Mouse (Mus musculus) myocyte (in vitro differentiated cells): ENCODE data around the gene Cklf. TPM values are rescaled to one million over a fixed set of nuclear protein-coding genes. Genes with fewer than 3 reads are reported as not detected.
"Not testable (repeated sequence)": the region's sequence is repeated elsewhere in the genome, so short reads cannot be mapped to it uniquely, and the experiment has no call there.

Experiments
- H3K27me3 ChIP-seq: one replicate; pipeline ENCODE4 v1.6.1; 2011; ENCODE audit not compliant: control insufficient read depth, insufficient read depth, insufficient read length
- H3K36me3 ChIP-seq: one replicate; pipeline ENCODE4 v1.6.1; 2011; ENCODE audit not compliant: control insufficient read depth, insufficient read depth
- H3K4me2 ChIP-seq: one replicate; pipeline ENCODE4 v1.6.1; 2011; ENCODE audit warnings: low read depth, control low read depth
- H3K4me3 ChIP-seq: one replicate; pipeline ENCODE4 v1.5.1; 2011; ENCODE audit warnings: mild to moderate bottlenecking, control low read depth, moderate library complexity
- H3K79me2 ChIP-seq: one replicate; pipeline ENCODE4 v1.6.1; 2011; ENCODE audit not compliant: control insufficient read depth, insufficient read depth
- H3ac ChIP-seq: one replicate; pipeline ENCODE4 v1.6.1; 2011; ENCODE audit not compliant: control insufficient read depth, insufficient read length
- CEBPB ChIP-seq: IDR thresholded peaks from 2 replicates; pipeline ENCODE4 v1.6.1; 2011; ENCODE audit warnings: mild to moderate bottlenecking, moderate library complexity; ENCODE audit not compliant: poor library complexity, insufficient read depth, severe bottlenecking
- E2F4 ChIP-seq: IDR thresholded peaks from one replicate; pipeline ENCODE4 v1.6.1; 2011; ENCODE audit warnings: mild to moderate bottlenecking, control low read depth, moderate library complexity; ENCODE audit not compliant: insufficient read depth
- MAX ChIP-seq: IDR thresholded peaks from one replicate; pipeline ENCODE4 v1.6.1; 2011; ENCODE audit warnings: low read depth, mild to moderate bottlenecking, control low read depth
- MYOD1 ChIP-seq, 3 experiments: IDR thresholded peaks; one replicate each; pipeline ENCODE4 v1.6.1; 2011; ENCODE audit warnings: control low read depth in 2 of 3, low read depth in 2 of 3, mild to moderate bottlenecking in 2 of 3, moderate library complexity in 1 of 3; ENCODE audit not compliant: insufficient read length in 2 of 3, control insufficient read depth in 1 of 3
- MYOG ChIP-seq, 3 experiments: IDR thresholded peaks; one replicate each; pipeline ENCODE4 v1.6.1; 2011; ENCODE audit warnings: control low read depth in 2 of 3, low read depth in 2 of 3, mild to moderate bottlenecking in 2 of 3; ENCODE audit not compliant: insufficient read length in 2 of 3, control insufficient read depth in 1 of 3, insufficient read depth in 1 of 3
- POLR2A ChIP-seq: IDR thresholded peaks from one replicate; pipeline ENCODE4 v1.6.1; 2011; ENCODE audit warnings: low read depth, mild to moderate bottlenecking, control low read depth, moderate library complexity; ENCODE audit not compliant: insufficient read length
- POLR2AphosphoS2 ChIP-seq: IDR thresholded peaks from one replicate; pipeline ENCODE4 v1.6.1; 2011; ENCODE audit warnings: low read depth, control low read depth; ENCODE audit not compliant: insufficient read length
- REST ChIP-seq: IDR thresholded peaks from one replicate; pipeline ENCODE4 v1.6.1; 2011; ENCODE audit warnings: mild to moderate bottlenecking, control low read depth, moderate library complexity; ENCODE audit not compliant: insufficient read depth, insufficient read length
- SRF ChIP-seq: IDR thresholded peaks from one replicate; pipeline ENCODE4 v1.6.1; 2011; ENCODE audit warnings: low read depth; ENCODE audit not compliant: control insufficient read depth, insufficient read length
- TCF12 ChIP-seq: IDR thresholded peaks from one replicate; pipeline ENCODE4 v1.6.1; 2011; ENCODE audit warnings: mild to moderate bottlenecking, control low read depth; ENCODE audit not compliant: poor library complexity, insufficient read depth, severe bottlenecking
- TCF3 ChIP-seq: IDR thresholded peaks from one replicate; pipeline ENCODE4 v1.6.1; 2011; ENCODE audit warnings: low read depth, control low read depth; ENCODE audit not compliant: insufficient read length
- USF1 ChIP-seq: IDR thresholded peaks from one replicate; pipeline ENCODE4 v1.6.1; 2011; ENCODE audit warnings: low read depth, mild to moderate bottlenecking, control low read depth, moderate library complexity
- polyA plus RNA-seq: library from polyadenylated mRNA; unstranded; fragments of >200 nt; fragmentation: generic; extraction: Trizol; gene quantifications from one replicate; pipeline ENCODE4 v1.2.1, GENCODE M21; 2012; ENCODE audit warnings: missing spikeins

Cklf gene
- polyA plus RNA-seq, 1 experiment = 12.2 TPM

GRCm38 (mm10) chr8:104304962-104305361, 54.3 kb downstream of the Cklf start:
- TF ChIP-seq MAX = no peak
- TF ChIP-seq POLR2AphosphoS2 = no peak
- TF ChIP-seq POLR2A = no peak
- TF ChIP-seq MYOD1 (IDR thresholded peaks at IDR 0.05; ENCODE audit: control insufficient read depth in 1 of 3, insufficient read length in 2 of 3, low read depth in 2 of 3) = no peak
- no peak for TF ChIP-seq REST
- no peak for TF ChIP-seq TCF12
- no peak for TF ChIP-seq MYOG (IDR thresholded peaks at IDR 0.05; ENCODE audit: control insufficient read depth in 1 of 3, insufficient read depth in 1 of 3, insufficient read length in 2 of 3, low read depth in 2 of 3)
- TF ChIP-seq CEBPB = no peak
- TF ChIP-seq SRF = no peak
- Histone ChIP-seq H3ac (no peak overlapping the region), H3K4me2 (no peak overlapping the region), H3K27me3 (peaks cover 9% of the 10 kb centered on the region), H3K36me3 (no peaks in the 10 kb centered on the region), H3K79me2 (no peaks in the 10 kb centered on the region), H3K4me3 (no peak overlapping the region)

DNA sequence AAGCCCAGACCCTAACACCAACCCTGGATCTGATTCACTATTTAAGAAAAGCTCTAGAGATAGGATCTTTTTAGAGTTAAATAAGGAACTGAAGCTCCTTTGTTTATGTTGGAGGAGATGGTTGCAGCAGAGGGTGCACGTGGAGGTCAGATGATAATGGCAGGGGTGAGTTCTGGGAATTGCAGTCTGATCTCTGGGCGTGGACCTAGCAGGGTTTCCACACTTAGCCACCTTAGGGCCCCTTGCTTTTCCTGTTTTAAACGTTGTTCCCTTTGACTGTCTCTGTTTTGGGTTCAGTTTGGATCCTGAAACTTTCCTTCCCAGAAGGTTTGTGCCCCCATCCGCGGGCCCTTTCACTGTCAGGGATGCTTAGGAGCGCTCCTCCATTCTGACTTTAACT, 57.7 kb downstream of the Cklf start:
- H3K4me2 ChIP-seq, H3ac ChIP-seq, H3K4me3 ChIP-seq, H3K36me3 ChIP-seq, H3K79me2 ChIP-seq: not testable (repeated sequence)
- H3K27me3 ChIP-seq = peaks cover 17% of the 10 kb centered on the region

GRCm38 (mm10) chr8:104309441-104310155, 58.9 kb downstream of the Cklf start, which contains the start of the genes Gm45711 and Cmtm1:
Gene Gm45711, minus strand, starts transcription at chr8:104310081.
Gene Cmtm1, minus strand, starts transcription at chr8:104310145.
- not testable (repeated sequence) for H3K36me3 ChIP-seq, H3ac ChIP-seq, H3K4me2 ChIP-seq, H3K79me2 ChIP-seq, H3K4me3 ChIP-seq
- H3K27me3 ChIP-seq = peaks cover 17% of the 10 kb centered on the region

GRCm38 (mm10) chr8:104312023-104312422, 61.4 kb downstream of the Cklf start:
- H3K27me3 ChIP-seq = peaks cover 17% of the 10 kb centered on the region
- not testable (repeated sequence) for H3K4me3 ChIP-seq, H3K4me2 ChIP-seq, H3ac ChIP-seq, H3K79me2 ChIP-seq, H3K36me3 ChIP-seq

GRCm38 (mm10) chr8:104313311-104313710, 62.6 kb downstream of the Cklf start:
- no peak overlapping the region for H3K4me2 ChIP-seq
- no peak overlapping the region for H3K4me3 ChIP-seq
- no peak overlapping the region for H3ac ChIP-seq
- no peaks in the 10 kb centered on the region for H3K36me3 ChIP-seq
- H3K27me3 ChIP-seq = peaks cover 17% of the 10 kb centered on the region
- no peaks in the 10 kb centered on the region for H3K79me2 ChIP-seq
- TF ChIP-seq MYOG (IDR thresholded peaks at IDR 0.05; ENCODE audit: control insufficient read depth in 1 of 3, insufficient read depth in 1 of 3, insufficient read length in 2 of 3, low read depth in 2 of 3) = no peak
- no peak for TF ChIP-seq POLR2A
- no peak for TF ChIP-seq USF1
- no peak for TF ChIP-seq TCF3
- no peak for TF ChIP-seq TCF12
- TF ChIP-seq MAX = no peak
- TF ChIP-seq E2F4 = no peak
- no peak for TF ChIP-seq REST
- TF ChIP-seq CEBPB = no peak
- no peak for TF ChIP-seq MYOD1 (IDR thresholded peaks at IDR 0.05; ENCODE audit: control insufficient read depth in 1 of 3, insufficient read length in 2 of 3, low read depth in 2 of 3)
- TF ChIP-seq SRF = no peak
- no peak for TF ChIP-seq POLR2AphosphoS2

Other genes starting within 250 kb of the Cklf start
- 0.11 TPM for gene Cdh5, start 149.2 kb upstream of the Cklf start, polyA plus RNA-seq
- gene Bean1, start 80.4 kb upstream of the Cklf start, polyA plus RNA-seq = 0.34 TPM
- gene Tk2, start 2.3 kb upstream of the Cklf start, polyA plus RNA-seq = 10.3 TPM
- gene Cmtm2a, start 42.3 kb downstream of the Cklf start, polyA plus RNA-seq = not detected
- not detected for gene Gm45711, start 59.2 kb downstream of the Cklf start, polyA plus RNA-seq
- not detected for gene Cmtm1, start 59.3 kb downstream of the Cklf start, polyA plus RNA-seq
- gene Gm11020, start 70.7 kb downstream of the Cklf start, polyA plus RNA-seq = not detected
- gene Cmtm2b, start 71.4 kb downstream of the Cklf start, polyA plus RNA-seq = not detected
- 28.6 TPM for gene Cmtm3, start 88.5 kb downstream of the Cklf start, polyA plus RNA-seq
- gene Cmtm4, start 144.9 kb downstream of the Cklf start, polyA plus RNA-seq = 5.5 TPM
- gene Dync1li2, start 192.2 kb downstream of the Cklf start, polyA plus RNA-seq = 45.0 TPM